Mouse (Mus musculus): ENCODE results near the gene F7. TPM values are rescaled to one million over a fixed set of nuclear protein-coding genes. Genes with fewer than 3 reads are reported as not detected.
A peak's percentile ranks its signal among the peaks of the same experiment; 100 is the strongest.

F7 gene
- total and polyA plus RNA-seq, 3 experiments, result not detected

GRCm38 (mm10) chr8:12978726-12979125, 47.1 kb upstream of the F7 start:
- peaks cover 0 to 4% of the 10 kb centered on the region in 2 experiments; a peak in 1 of 4 replicates for H3K4me1 ChIP-seq (ENCODE audit: control insufficient read depth in 1 of 2, insufficient read depth in 2 of 2, low read length in 2 of 2)
- DNase-seq (ENCODE audit: low read depth, low spot score), result peak; percentile 80
- no peak overlapping the region for H3K4me3 ChIP-seq (ENCODE audit: control insufficient read depth in 1 of 2, insufficient read depth in 1 of 2, low read depth in 2 of 2, low read length in 2 of 2)
- TF ChIP-seq ZNF384 (IDR thresholded peaks at IDR 0.05; ENCODE audit: low read depth, low read length) (no peak), ELF1 (IDR thresholded peaks at IDR 0.05; ENCODE audit: low read depth, low read length) (no peak), UBTF (IDR thresholded peaks at IDR 0.05; ENCODE audit: borderline replicate concordance, insufficient read depth, low read depth, low read length) (no peak), CHD1 (IDR thresholded peaks at IDR 0.05; ENCODE audit: low read depth, low read length) (no peak), GABPA (IDR thresholded peaks at IDR 0.05; ENCODE audit: low read depth, low read length) (no peak), USF1 (IDR thresholded peaks at IDR 0.05; ENCODE audit: low read depth, low read length) (no peak), NRF1 (IDR thresholded peaks at IDR 0.05; ENCODE audit: insufficient read depth, low read depth, low read length, poor library complexity, severe bottlenecking) (no peak), JUND (IDR thresholded peaks at IDR 0.05; ENCODE audit: low read depth, low read length) (no peak), TAL1 (IDR thresholded peaks at IDR 0.05; ENCODE audit: low read length) (no peak), ETS1 (IDR thresholded peaks at IDR 0.05; ENCODE audit: low read depth, low read length) (no peak), MEF2A (IDR thresholded peaks at IDR 0.05; ENCODE audit: extremely low read depth, insufficient replicate concordance, low read depth, low read length, poor library complexity, severe bottlenecking) (no peak), POLR2AphosphoS5 (IDR thresholded peaks at IDR 0.05; ENCODE audit: borderline replicate concordance, low read depth, low read length) (no peak), GATA1 (IDR thresholded peaks at IDR 0.05; ENCODE audit: low read depth, low read length) (no peak), ZKSCAN1 (IDR thresholded peaks at IDR 0.05; ENCODE audit: low read depth, low read length) (no peak), E2F4 (IDR thresholded peaks at IDR 0.05; ENCODE audit: borderline replicate concordance, low read depth, low read length) (no peak), POLR2A (IDR thresholded peaks at IDR 0.05; ENCODE audit: control insufficient read depth in 1 of 2, insufficient read depth in 1 of 2, low read depth in 1 of 2, low read length in 2 of 2, poor library complexity in 1 of 2) (no peak), CTCF (IDR thresholded peaks at IDR 0.05 in 2 of 3, conservative IDR thresholded peaks at IDR 0.05 in 1 of 3; ENCODE audit: control insufficient read depth in 1 of 3, insufficient read depth in 1 of 3, low read depth in 2 of 3, low read length in 3 of 3, poor library complexity in 1 of 3, severe bottlenecking in 1 of 3) (peak; percentile 77 to 91 (median 88)), MAX (IDR thresholded peaks at IDR 0.05; ENCODE audit: low read length) (no peak), TBP (IDR thresholded peaks at IDR 0.05; ENCODE audit: low read depth, low read length) (no peak), KAT2A (conservative IDR thresholded peaks at IDR 0.05; ENCODE audit: low read depth, low read length) (no peak), RAD21 (IDR thresholded peaks at IDR 0.05; ENCODE audit: low read depth, low read length) (peak; percentile 92), SMC3 (IDR thresholded peaks at IDR 0.05; ENCODE audit: low read depth, low read length) (peak; percentile 88), ZMIZ1 (IDR thresholded peaks at IDR 0.05; ENCODE audit: low read depth, low read length) (no peak), CHD2 (IDR thresholded peaks at IDR 0.05; ENCODE audit: low read length) (no peak), MYC (IDR thresholded peaks at IDR 0.05; ENCODE audit: low read depth, low read length) (no peak), ZC3H11A (IDR thresholded peaks at IDR 0.05; ENCODE audit: low read depth, low read length) (peak; percentile 87), MAZ (IDR thresholded peaks at IDR 0.05; ENCODE audit: low read depth, low read length) (no peak), BHLHE40 (IDR thresholded peaks at IDR 0.05; ENCODE audit: borderline replicate concordance, low read depth, low read length) (peak; percentile 20; the same call in 1 of the 2 replicates)
- no peaks in the 10 kb centered on the region for H3K27me3 ChIP-seq (ENCODE audit: control insufficient read depth in 1 of 2, insufficient read depth in 2 of 2, low read length in 2 of 2)
- no peaks in the 10 kb centered on the region for H3K9me3 ChIP-seq (replicated peaks; ENCODE audit: insufficient read depth, low read length)
- no peaks in the 10 kb centered on the region for H3K79me2 ChIP-seq (ENCODE audit: control insufficient read depth, insufficient read depth, low read length, poor library complexity)
- H3K27ac ChIP-seq (ENCODE audit: control insufficient read depth, low read depth, low read length), result no peak overlapping the region
- H3K9ac ChIP-seq (ENCODE audit: control insufficient read depth, low read depth, low read length, poor library complexity, severe bottlenecking), result no peak overlapping the region
- no peaks in the 10 kb centered on the region for H3K36me3 ChIP-seq (ENCODE audit: control insufficient read depth in 1 of 2, insufficient read depth in 2 of 2, low read length in 2 of 2)

All from MEL (cell line).